Mouse (Mus musculus) midbrain, embryonic 14.5 days (tissue): Measurements from ENCODE around the gene Anapc1. TPM values are rescaled to one million over a fixed set of nuclear protein-coding genes. Genes with fewer than 3 reads are reported as not detected.

Experiments used
- ATAC-seq: fragments of 200-750 bp; cut with Nextera tagmentation; 2 replicates; pipeline ENCODE4 v1.8.0; 2017; ENCODE audit warnings: moderate number of reproducible peaks, moderate library complexity; ENCODE audit not compliant: low FRiP score, low TSS enrichment
- DNase-seq: peaks from one replicate; pipeline ENCODE4 v3.0.0-alpha.2; 2015
- H3K27ac ChIP-seq: fragments of 300-500 bp; sonication (generic); replicated peaks from 2 replicates; pipeline ENCODE4 v1.5.1; 2014; ENCODE audit warnings: mild to moderate bottlenecking, low read depth, low read length, moderate library complexity
- H3K27me3 ChIP-seq: fragments of 300-500 bp; sonication (generic); 2 replicates; pipeline ENCODE4 v1.6.1; 2014; ENCODE audit warnings: low read length, control low read depth, mixed read lengths; ENCODE audit not compliant: control insufficient read depth, insufficient read depth
- H3K36me3 ChIP-seq: fragments of 300-500 bp; sonication (generic); 2 replicates; pipeline ENCODE4 v1.6.1; 2014; ENCODE audit warnings: low read length, control low read depth; ENCODE audit not compliant: control insufficient read depth, insufficient read depth
- H3K4me1 ChIP-seq: fragments of 300-500 bp; sonication (generic); 2 replicates; pipeline ENCODE4 v1.6.1; 2014; ENCODE audit warnings: mild to moderate bottlenecking, antibody characterized with exemption, low read length, control low read depth; ENCODE audit not compliant: control insufficient read depth, insufficient read depth
- H3K4me2 ChIP-seq: fragments of 300-500 bp; sonication (generic); 2 replicates; pipeline ENCODE4 v1.6.1; 2014; ENCODE audit warnings: mild to moderate bottlenecking, low read length, moderate library complexity
- H3K4me3 ChIP-seq: fragments of 300-500 bp; sonication (generic); replicated peaks from 2 replicates; pipeline ENCODE4 v1.5.1; 2014; ENCODE audit warnings: low read depth, low read length
- H3K9ac ChIP-seq: fragments of 300-500 bp; sonication (generic); replicated peaks from 2 replicates; pipeline ENCODE4 v1.6.1; 2014; ENCODE audit warnings: mild to moderate bottlenecking, low read length, moderate library complexity
- H3K9me3 ChIP-seq: fragments of 300-500 bp; sonication (generic); 2 replicates; pipeline ENCODE4 v1.6.1; 2016; ENCODE audit warnings: low read length, control low read depth, mixed read lengths; ENCODE audit not compliant: control insufficient read depth
- WGBS: fragments of 180-500 bp; shearing (Covaris S2); extraction: QIAGEN DNeasy Blood & Tissue Kit; methylation state at CpG from one replicate; pipeline ENCODE4 v1.1.7; 2014; 5-methylcytosine and 5-hydroxymethylcytosine counted together
- polyA plus RNA-seq: library from polyadenylated mRNA; unstranded; fragments of >200 nt; fragmentation: Nextera tagmentation; extraction: Ambion mirVana; gene quantifications from 2 replicates; pipeline ENCODE4 v1.2.1, GENCODE M21; 2014

The Anapc1 gene
- polyA plus RNA-seq, 1 experiment from 2014 or later = 61.5 TPM

- H3K4me2 ChIP-seq = no peak overlapping the region
- peaks cover 62% of the 10 kb centered on the region for H3K36me3 ChIP-seq
- no peak overlapping the region for H3K9ac ChIP-seq
- no peak overlapping the region for H3K4me3 ChIP-seq
- H3K27ac ChIP-seq = no peak overlapping the region
- no peaks in the 10 kb centered on the region for H3K4me1 ChIP-seq
- 93% methylated on average over 8 of the region's 8 CpGs for WGBS
- H3K27me3 ChIP-seq = no peaks in the 10 kb centered on the region
- H3K9me3 ChIP-seq = peaks cover 6% of the 10 kb centered on the region; the same call in 1 of the 2 replicates
- no peak for DNase-seq
- no peak for ATAC-seq
Observed at GRCm38 (mm10) chr2:128611178-128611577, 76.0 kb downstream of the Anapc1 start.

DNA sequence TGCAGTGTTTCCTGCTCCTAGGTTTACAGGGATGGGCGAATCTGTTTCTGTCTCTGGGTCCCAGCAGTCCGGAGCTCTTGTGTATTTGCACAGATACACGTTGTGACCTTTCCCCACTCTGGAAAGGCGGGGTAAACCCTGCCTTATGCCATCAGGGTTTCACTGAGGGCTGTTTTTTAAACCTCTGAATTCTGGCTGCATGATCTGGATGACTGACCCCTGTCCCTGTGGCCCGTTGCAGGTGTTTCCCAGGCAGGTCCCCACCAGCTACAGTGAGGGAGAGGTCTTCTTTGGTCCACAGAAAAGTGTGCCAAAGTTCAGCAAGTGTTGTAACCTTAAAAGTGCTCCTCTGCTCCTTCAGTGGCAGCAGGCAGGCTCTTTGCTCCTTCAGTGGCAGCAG, 77.9 kb downstream of the Anapc1 start:
- Histone ChIP-seq H3K4me3 (no peak overlapping the region), H3K4me2 (no peak overlapping the region), H3K4me1 (no peaks in the 10 kb centered on the region), H3K27ac (no peak overlapping the region), H3K27me3 (no peaks in the 10 kb centered on the region), H3K9me3 (peaks cover 11% of the 10 kb centered on the region), H3K36me3 (peaks cover 47% of the 10 kb centered on the region), H3K9ac (no peak overlapping the region)
- ATAC-seq = no peak
- no peak for DNase-seq
- 86% methylated on average over 5 of the region's 5 CpGs for WGBS

DNA sequence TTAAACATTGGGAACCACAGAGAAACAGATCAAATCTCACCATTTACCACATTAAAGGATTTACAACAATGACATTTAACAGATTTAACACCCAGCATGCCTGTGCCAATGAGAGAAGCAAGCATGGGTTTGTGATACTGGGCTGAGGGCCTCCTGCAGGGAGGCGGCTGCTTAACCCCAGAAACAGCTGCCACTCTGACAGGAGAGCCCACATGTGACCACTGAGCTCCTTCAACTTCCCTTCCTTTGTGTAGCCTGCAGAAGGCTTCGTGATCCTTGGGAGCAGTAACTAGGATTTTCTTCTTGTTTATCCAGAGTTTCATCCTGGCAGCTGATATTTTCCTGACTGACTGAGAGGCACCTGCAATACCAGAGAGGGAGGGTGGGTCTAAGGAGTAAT, 85.7 kb downstream of the Anapc1 start:
- ATAC-seq = no peak
- Histone ChIP-seq H3K36me3 (no peaks in the 10 kb centered on the region), H3K27me3 (no peaks in the 10 kb centered on the region), H3K9ac (no peak overlapping the region), H3K4me3 (no peak overlapping the region), H3K9me3 (peaks cover 6% of the 10 kb centered on the region), H3K4me1 (no peaks in the 10 kb centered on the region), H3K27ac (no peak overlapping the region), H3K4me2 (no peak overlapping the region)
- DNase-seq = no peak
- 17% methylated on average over 2 of the region's 2 CpGs for WGBS

DNA sequence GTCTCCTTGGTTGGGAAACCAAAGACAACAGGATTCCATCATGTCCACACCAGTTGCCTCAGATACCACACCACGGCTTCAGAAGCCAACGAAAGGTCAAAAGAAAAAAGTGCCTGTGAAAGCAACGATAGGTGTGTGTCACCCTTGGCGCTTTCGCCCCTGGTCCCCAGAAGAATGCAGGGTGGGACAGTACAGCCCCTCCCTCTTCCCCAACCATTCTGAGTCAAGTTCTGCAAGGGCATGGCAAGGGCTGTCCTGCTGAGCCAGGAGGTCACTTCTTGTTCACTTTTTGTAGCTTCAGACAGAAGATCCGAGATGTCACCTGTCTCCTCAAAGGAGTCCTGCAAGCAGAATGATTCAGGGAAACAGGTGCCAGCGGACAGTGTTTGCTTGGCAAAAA, 94.9 kb downstream of the Anapc1 start:
- Histone ChIP-seq H3K9ac (no peak overlapping the region), H3K27ac (no peak overlapping the region), H3K4me1 (no peaks in the 10 kb centered on the region), H3K4me2 (no peak overlapping the region), H3K4me3 (no peak overlapping the region), H3K9me3 (no peaks in the 10 kb centered on the region), H3K36me3 (no peaks in the 10 kb centered on the region), H3K27me3 (no peaks in the 10 kb centered on the region)
- WGBS = 85% methylated on average over 7 of the region's 7 CpGs
- ATAC-seq (no peak), DNase-seq (no peak)

DNA sequence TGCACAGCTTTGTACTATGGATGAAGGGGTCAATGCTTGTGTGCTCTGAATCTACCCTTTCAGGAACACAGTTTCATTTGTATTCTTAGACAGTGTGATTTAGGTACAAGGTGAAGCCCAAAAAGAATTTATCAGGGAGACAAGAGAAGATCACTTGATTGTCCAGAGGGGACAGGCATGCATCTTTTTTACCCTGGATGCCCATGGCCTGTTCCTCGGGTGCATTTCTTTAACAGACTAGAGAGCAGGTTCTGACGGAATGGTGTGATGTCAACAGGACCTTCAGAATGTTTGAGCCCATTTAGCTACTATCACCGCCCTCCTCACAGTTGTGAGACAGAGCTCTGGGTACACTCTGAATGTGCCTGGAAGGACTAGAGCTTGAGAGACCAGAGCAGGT, 96.3 kb downstream of the Anapc1 start, which contains the start of gene Spdye4c:
Gene Spdye4c, plus strand, starts transcription at position 301 of the 400 bp plus-strand sequence.
- no peak within 1 kb of the TSS for H3K27ac ChIP-seq
- ATAC-seq (no peak), DNase-seq (no peak)
- H3K4me2 ChIP-seq = no peak within 1 kb of the TSS
- H3K36me3 ChIP-seq = no peaks in the 10 kb centered on the region
- H3K4me1 ChIP-seq = no peaks in the 10 kb centered on the region
- H3K9me3 ChIP-seq = no peaks in the 10 kb centered on the region
- no peaks in the 10 kb centered on the region for H3K27me3 ChIP-seq
- H3K4me3 ChIP-seq = no peak within 1 kb of the TSS
- 95% methylated on average over 3 of the region's 3 CpGs for WGBS
- no peak within 1 kb of the TSS for H3K9ac ChIP-seq

DNA sequence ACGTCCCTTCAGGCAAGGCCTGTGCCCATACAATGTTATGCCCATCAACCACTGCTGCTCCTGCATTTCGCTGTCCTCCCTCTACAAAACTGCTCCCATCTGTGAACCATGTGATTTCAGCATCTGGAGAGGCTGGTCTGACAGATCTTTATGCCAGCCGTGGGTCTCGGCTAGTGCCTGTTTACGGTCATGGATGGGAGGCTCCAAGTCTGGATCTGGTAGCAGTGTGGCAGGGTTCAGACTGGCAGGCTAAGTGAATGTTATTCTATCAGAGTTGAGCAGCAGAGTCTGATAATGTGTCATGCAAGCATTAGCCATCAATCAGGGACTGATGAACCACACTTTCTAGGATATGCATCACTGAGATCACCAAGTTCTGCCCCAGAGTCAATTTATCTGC, 104.3 kb downstream of the Anapc1 start:
- H3K36me3 ChIP-seq = no peaks in the 10 kb centered on the region
- no peak overlapping the region for H3K4me3 ChIP-seq
- ATAC-seq (no peak), DNase-seq (no peak)
- H3K4me1 ChIP-seq = no peaks in the 10 kb centered on the region
- H3K9me3 ChIP-seq = no peaks in the 10 kb centered on the region
- no peak overlapping the region for H3K27ac ChIP-seq
- H3K9ac ChIP-seq = no peak overlapping the region
- H3K27me3 ChIP-seq = no peaks in the 10 kb centered on the region
- WGBS = 75% methylated on average over 5 of the region's 5 CpGs
- no peak overlapping the region for H3K4me2 ChIP-seq

- WGBS = 54% methylated on average over 16 of the region's 16 CpGs
- no peaks in the 10 kb centered on the region for H3K36me3 ChIP-seq
- no peaks in the 10 kb centered on the region for H3K4me1 ChIP-seq
- no peak overlapping the region for H3K4me2 ChIP-seq
- no peaks in the 10 kb centered on the region for H3K27me3 ChIP-seq
- ATAC-seq (peak; percentile 40; the same call in 1 of the 2 replicates), DNase-seq (peak; percentile 94)
- H3K27ac ChIP-seq = no peak overlapping the region
- no peak overlapping the region for H3K9ac ChIP-seq
- H3K4me3 ChIP-seq = no peak overlapping the region
- no peaks in the 10 kb centered on the region for H3K9me3 ChIP-seq
Observed at GRCm38 (mm10) chr2:128572726-128573624, 114.2 kb downstream of the Anapc1 start.

GRCm38 (mm10) chr2:128571001-128571400, 116.2 kb downstream of the Anapc1 start:
- no peak for ATAC-seq
- no peaks in the 10 kb centered on the region for H3K9me3 ChIP-seq
- H3K27me3 ChIP-seq = no peaks in the 10 kb centered on the region
- WGBS = 92% methylated on average over 4 of the region's 4 CpGs
- H3K27ac ChIP-seq = no peak overlapping the region
- H3K9ac ChIP-seq = no peak overlapping the region
- no peaks in the 10 kb centered on the region for H3K4me1 ChIP-seq
- no peak for DNase-seq
- no peaks in the 10 kb centered on the region for H3K36me3 ChIP-seq
- H3K4me3 ChIP-seq = no peak overlapping the region
- no peak overlapping the region for H3K4me2 ChIP-seq

DNA sequence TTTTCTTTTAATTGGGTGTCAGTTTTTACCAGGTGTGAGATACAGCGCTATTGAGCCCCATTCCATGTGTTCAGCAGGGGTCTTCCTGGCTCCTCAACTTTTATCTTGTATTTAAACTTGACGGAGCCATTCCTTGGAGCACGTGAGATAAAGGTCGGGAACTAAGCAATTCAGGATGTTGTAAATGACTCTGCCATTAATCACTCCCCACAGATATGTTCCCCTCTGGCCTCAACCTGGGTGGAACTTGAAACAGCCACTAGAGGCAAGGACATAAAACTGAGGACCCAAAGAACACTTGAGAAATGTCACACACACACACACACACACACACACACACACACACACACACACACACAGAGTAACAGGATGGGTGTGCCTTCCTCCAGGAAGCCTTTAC, 118.7 kb downstream of the Anapc1 start:
- DNase-seq = no peak
- Histone ChIP-seq H3K27me3 (no peaks in the 10 kb centered on the region), H3K4me1 (no peaks in the 10 kb centered on the region), H3K4me2 (no peak overlapping the region), H3K36me3 (no peaks in the 10 kb centered on the region), H3K9me3 (no peaks in the 10 kb centered on the region), H3K9ac (no peak overlapping the region), H3K4me3 (no peak overlapping the region), H3K27ac (no peak overlapping the region)
- WGBS = 90% methylated on average over 4 of the region's 4 CpGs
- ATAC-seq = no peak
